Mouse (Mus musculus) olfactory bulb, adult 2 months (tissue): ENCODE results near the gene Fn3krp.

ENCODE experiments used
- CTCF ChIP-seq: fragments of 200-500 bp; IDR thresholded peaks from 2 replicates; pipeline ENCODE4 v1.5.1; 2012; ENCODE audit warnings: low read depth, mild to moderate bottlenecking, low read length, moderate library complexity; ENCODE audit not compliant: insufficient read depth
- POLR2A ChIP-seq: fragments of 200-500 bp; IDR thresholded peaks from 2 replicates; pipeline ENCODE4 v1.6.1; 2012; ENCODE audit warnings: mild to moderate bottlenecking, low read depth, low read length, moderate library complexity; ENCODE audit not compliant: insufficient read depth

DNA sequence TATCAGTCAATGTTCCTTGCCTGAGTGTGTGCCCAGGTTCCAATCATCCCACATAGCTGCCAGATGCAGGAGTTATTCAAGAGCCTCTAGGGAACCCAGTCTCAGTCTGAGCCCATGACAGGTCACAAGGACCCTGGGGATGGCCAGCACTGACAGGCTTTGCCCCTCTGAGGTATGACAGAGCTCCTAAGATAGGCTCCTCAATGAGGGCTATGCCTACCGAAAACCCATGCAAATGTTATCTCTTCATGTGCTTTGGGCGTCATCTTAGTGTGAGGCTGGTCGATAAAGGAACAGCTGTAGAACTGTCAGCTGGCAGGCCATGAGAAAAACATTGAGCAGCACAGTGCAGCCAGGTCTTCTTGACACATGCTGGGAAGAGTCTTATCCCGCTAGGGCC is 12.2 kb downstream of the Fn3krp start:
- TF ChIP-seq CTCF (no peak), POLR2A (no peak)
